Mouse (Mus musculus) hindlimb bud, embryonic 11.5 days (tissue): Measurements from ENCODE around the gene Trpc7.
A peak's percentile ranks its signal among the peaks of the same experiment; 100 is the strongest.

Experiments used
- DNase-seq: peaks from one replicate; pipeline ENCODE4 v3.0.0-alpha.2; 2012; ENCODE audit warnings: low read depth, low spot score; ENCODE audit errors: extremely low spot score

The Trpc7 gene

DNA sequence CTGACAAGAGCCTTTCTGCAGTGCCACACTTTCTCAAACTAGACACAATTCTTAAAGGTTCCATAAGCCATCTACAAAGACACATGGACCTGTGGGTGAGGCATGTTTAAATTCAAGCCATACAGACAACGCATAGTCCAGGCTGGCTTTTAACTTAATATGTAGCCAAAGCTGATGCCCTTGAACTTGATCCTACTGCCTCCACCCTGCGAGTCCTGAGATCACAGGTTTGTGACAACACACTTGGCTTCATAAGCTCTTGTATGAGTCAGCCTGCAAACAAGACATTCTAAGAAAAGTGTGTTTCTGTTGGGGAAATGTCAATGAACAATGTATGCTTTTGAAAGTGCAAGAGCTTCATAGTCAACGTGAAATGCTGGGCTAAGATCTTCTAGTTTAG is 102.9 kb downstream of the Trpc7 start:
- DNase-seq: no peak

DNA sequence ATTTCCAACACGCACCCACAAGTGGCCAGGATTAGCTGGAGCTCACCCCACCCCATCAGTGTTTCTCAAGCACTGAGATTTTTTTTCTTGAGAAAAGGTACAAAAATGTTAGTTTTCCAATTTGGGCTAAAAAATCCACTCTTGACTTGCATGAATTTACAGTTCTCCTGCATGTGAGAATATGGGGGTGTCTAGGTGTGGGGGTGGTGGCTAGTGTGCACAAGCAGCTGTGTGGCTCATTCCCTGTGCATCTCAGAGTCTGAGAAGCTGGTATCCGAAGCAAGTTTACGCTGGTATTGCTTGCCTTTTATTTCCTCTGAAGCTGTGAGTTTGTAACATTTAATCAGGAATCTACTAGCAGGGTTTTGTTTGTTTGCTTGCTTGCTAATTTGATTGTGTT is 105.1 kb downstream of the Trpc7 start:
- DNase-seq: no peak

DNA sequence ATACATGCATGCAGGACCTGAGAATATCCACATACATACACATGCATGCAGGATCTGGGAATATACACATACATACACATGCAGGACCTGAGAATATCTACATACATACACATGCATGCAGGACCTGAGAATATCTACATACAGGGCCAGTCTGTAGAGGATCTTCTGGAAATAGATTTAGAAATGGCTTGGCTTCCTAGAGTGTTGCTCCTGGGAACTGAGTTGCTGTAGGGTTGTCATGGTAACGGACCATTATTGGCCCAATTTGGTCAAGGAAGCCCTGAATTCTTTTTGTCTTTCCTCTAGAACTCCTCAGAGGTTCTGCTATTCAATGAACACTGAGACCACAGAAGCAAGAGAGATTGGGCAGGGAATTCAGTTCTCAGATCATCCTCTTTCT is 113.2 kb downstream of the Trpc7 start:
- no peak for DNase-seq

GRCm38 (mm10) chr13:56781697-56782096 is 114.1 kb downstream of the Trpc7 start:
- no peak for DNase-seq

GRCm38 (mm10) chr13:56780746-56781469 is 114.9 kb downstream of the Trpc7 start:
- DNase-seq: no peak

DNA sequence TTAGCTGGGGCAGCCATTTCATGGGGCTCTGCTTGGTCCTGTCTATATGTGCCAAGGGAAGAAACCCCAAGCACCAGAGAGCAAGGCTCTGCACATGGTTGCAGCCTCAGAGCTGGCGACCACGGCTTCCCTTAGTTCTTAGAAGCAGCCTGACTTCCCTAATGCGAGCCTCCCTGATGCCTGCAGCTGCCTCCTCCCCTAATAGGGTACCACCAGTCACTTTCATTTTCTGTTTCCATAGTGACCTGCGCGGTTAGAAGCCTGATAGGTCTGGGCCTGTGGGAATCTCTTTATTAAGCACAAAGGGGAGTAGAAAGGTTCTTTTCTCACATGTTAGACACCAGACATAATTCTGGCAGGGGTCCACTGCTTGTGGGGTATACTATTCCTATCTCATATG is 121.5 kb downstream of the Trpc7 start:
- no peak for DNase-seq

- no peak for DNase-seq
These were observed 122.4 kb downstream of the Trpc7 start for GRCm38 (mm10) chr13:56773262-56773870.

DNA sequence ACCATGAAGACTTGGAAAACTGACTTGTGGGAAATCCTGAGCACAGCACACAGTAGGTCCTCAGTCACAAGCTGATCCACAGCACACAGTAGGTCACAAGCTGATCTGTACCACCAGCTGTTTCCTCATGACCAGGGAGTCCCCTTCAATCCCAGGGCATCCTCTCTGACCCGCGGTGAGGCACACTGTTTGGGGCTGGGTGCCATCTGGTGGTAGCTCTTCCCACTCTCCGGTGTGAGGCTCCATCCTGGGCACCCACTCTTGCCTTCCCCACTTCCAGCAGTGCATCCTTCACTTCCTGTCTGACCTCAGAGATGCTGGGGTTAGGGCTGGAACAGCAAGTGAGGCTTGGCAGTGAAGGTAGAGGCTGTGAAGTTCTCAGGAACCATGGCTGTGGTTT is 123.2 kb downstream of the Trpc7 start:
- DNase-seq: no peak

GRCm38 (mm10) chr13:56770786-56771185 is 125.0 kb downstream of the Trpc7 start:
- no peak for DNase-seq

DNA sequence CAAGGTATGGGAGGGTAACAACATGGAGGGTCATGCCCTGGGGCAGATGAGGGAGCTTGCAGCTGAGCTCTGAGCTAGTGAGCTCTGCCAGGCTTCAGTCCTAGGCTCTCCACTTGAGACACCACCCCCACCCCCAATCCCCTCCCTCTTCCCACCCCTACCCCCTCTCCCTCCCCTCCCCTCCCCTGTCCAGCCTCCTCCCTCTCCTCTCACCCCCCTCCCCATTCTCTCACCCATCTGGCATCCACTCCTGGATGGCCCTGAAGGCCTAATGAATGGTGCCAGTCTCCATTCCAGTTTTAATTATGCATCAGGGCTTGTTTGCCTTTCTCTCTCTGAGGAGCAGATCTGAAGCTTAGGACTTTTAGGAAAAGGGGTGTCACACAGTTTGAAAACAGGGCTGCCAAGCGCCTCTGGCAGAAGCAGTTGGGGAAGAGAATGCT is 125.6 kb downstream of the Trpc7 start:
- no peak for DNase-seq

GRCm38 (mm10) chr13:56769431-56769830 is 126.4 kb downstream of the Trpc7 start:
- no peak for DNase-seq

- no peak for DNase-seq
These were observed 129.6 kb downstream of the Trpc7 start for GRCm38 (mm10) chr13:56766211-56766610.

DNA sequence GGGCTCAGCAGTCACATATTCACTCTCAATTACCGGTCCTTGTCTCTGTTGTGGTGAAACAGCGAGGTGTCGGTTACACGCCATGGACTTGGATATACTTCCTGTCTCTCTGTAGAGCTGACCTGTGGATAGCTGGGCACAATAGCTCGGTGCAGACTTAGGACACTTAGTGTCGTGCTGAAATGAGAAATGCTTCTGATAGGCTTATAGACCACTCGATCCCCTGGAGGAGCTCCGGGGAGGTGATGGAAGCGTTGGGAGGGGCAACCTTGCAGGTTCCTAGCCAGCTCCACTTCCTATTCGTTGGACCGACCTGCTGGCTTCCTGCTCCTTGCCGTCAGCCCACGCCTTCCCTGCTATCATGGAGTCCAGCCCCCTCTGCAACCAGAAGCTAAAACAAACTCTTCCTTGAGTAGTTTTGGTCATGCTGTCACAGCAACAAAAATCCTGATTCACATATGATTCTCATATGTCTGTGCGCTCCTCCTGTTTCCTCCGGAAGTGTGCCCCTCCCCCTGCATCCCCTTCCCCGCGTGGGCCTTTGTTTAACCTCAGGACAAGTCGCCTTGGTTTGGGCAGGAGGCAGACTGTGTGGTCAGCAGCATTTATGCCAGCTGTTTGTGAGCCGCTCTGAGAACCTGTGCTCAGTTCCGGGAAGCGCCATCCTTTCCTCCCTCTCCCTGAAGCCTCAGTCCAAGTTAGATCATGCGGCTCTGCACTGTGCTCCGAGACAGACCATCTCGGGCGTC is 130.3 kb downstream of the Trpc7 start:
- no peak for DNase-seq

GRCm38 (mm10) chr13:56762446-56763229 is 133.2 kb downstream of the Trpc7 start:
- no peak for DNase-seq

- DNase-seq: peak; percentile 37
These were observed 137.3 kb downstream of the Trpc7 start for GRCm38 (mm10) chr13:56758492-56758891.

- DNase-seq: no peak
These were observed 138.6 kb downstream of the Trpc7 start for GRCm38 (mm10) chr13:56757201-56757600.

- DNase-seq: no peak
These were observed 139.9 kb downstream of the Trpc7 start for GRCm38 (mm10) chr13:56755871-56756270.

DNA sequence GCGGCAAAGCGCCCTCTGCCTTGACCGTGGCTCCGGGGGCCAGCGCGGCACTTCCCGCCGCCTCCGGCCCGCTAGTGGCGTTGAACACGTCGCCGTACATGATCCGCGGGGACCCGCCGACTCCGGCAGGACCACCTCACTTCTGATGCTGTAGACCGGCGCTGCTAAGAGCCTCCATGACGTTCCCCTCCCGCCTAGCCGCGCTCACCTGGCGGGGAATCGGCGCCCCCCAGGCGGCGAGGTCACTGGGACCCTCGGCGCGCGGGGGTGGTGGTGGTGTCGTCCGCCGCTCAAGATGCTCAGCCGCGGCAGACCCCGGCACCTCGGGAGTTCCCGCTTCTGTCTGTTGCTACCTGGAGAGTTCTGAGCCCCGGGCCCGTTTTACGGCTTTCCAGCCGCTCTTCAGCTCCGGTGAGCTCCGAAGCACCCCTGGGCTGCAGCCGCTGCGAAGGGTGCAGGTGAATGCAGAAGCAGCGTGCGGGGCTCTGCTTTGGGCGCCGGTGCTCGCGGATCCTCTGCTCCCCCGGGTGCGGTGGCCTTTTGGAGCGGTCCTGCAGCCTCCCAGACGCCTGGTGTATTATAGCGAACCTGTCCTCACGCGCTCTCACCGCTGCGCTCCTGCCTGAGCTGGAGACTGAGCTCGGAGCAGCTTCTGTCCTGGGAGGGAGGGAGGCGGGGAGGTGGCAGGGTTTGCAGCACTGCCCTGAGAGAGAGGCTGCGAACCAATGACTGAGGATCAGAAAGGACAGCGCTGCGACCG is 142.4 kb downstream of the Trpc7 start, which contains the start of gene Gm45623:
Gm45623 (minus strand) TSS at position 636 of the 760 bp plus-strand sequence.
- DNase-seq: no peak

- DNase-seq: no peak
These were observed 143.2 kb downstream of the Trpc7 start for GRCm38 (mm10) chr13:56752474-56753191.

- no peak for DNase-seq
These were observed 144.0 kb downstream of the Trpc7 start for GRCm38 (mm10) chr13:56751774-56752173.
